Mouse (Mus musculus): Measurements from ENCODE around the gene Daam1.

- no peak for TF ChIP-seq CTCF (IDR thresholded peaks at IDR 0.05; ENCODE audit: low read depth)
- TF ChIP-seq EP300 (IDR thresholded peaks at IDR 0.05; ENCODE audit: low read depth), result no peak
Measured at GRCm38 (mm10) chr12:72007656-72008055, 176.8 kb downstream of the Daam1 start.

All from liver, embryonic 14.5 days (tissue).